Mouse (Mus musculus) ES-E14 (cell line): ENCODE results near the gene Tecpr1. TPM values are rescaled to one million over a fixed set of nuclear protein-coding genes. Genes with fewer than 3 reads are reported as not detected.

Experiments
- DNase-seq: peaks from one replicate; pipeline ENCODE4 v3.0.0-alpha.2; 2013; ENCODE audit warnings: low read depth, low spot score
- H3K27ac ChIP-seq: 2 replicates; pipeline ENCODE4 v1.5.1; 2012; ENCODE audit warnings: low read depth, mild to moderate bottlenecking, low read length, moderate library complexity, mixed read lengths; ENCODE audit not compliant: poor library complexity, insufficient read depth, severe bottlenecking
- H3K36me3 ChIP-seq: 2 replicates; pipeline ENCODE4 v1.6.1; 2012; ENCODE audit warnings: mild to moderate bottlenecking, low read length, moderate library complexity, mixed read lengths; ENCODE audit not compliant: control insufficient read depth, poor library complexity, insufficient read depth, severe bottlenecking
- H3K4me1 ChIP-seq, 2 experiments: fragments of 150-350 bp in 1 of 2; sonication (generic) in 1 of 2; 2 replicates each; pipeline ENCODE4 v1.6.1; 2012; ENCODE audit warnings: low read length in 2 of 2, mild to moderate bottlenecking in 1 of 2, mixed read lengths in 1 of 2; ENCODE audit not compliant: control insufficient read depth in 2 of 2, insufficient read depth in 2 of 2, poor library complexity in 1 of 2
- H3K4me3 ChIP-seq, 2 experiments: fragments of 150-350 bp in 1 of 2; sonication (generic) in 1 of 2; 2 replicates each; pipeline ENCODE4 v1.5.1; 2012; ENCODE audit warnings: low read length in 2 of 2, low read depth in 1 of 2, mild to moderate bottlenecking in 1 of 2, mixed read lengths in 1 of 2; ENCODE audit not compliant: insufficient read depth in 1 of 2, poor library complexity in 1 of 2, severe bottlenecking in 1 of 2
- H3K9ac ChIP-seq: 2 replicates; pipeline ENCODE4 v1.6.1; 2012; ENCODE audit warnings: low read depth, mild to moderate bottlenecking, low read length, mixed read lengths; ENCODE audit not compliant: poor library complexity, insufficient read depth, severe bottlenecking
- H3K9me3 ChIP-seq: fragments of 150-350 bp; sonication (generic); 2 replicates; pipeline ENCODE4 v1.6.1; 2012; ENCODE audit warnings: low read depth, mild to moderate bottlenecking, low read length; ENCODE audit not compliant: control insufficient read depth, insufficient read depth
- CHD2 ChIP-seq: IDR thresholded peaks from 2 replicates; pipeline ENCODE4 v1.6.1; 2014; ENCODE audit warnings: mild to moderate bottlenecking, low read depth, low read length, inconsistent platforms
- HCFC1 ChIP-seq: IDR thresholded peaks from 2 replicates; pipeline ENCODE4 v1.6.1; 2012; ENCODE audit warnings: low read length, inconsistent platforms, borderline replicate concordance; ENCODE audit not compliant: insufficient read depth
- MAFK ChIP-seq: IDR thresholded peaks from 2 replicates; pipeline ENCODE4 v1.6.1; 2014; ENCODE audit warnings: mild to moderate bottlenecking, low read depth, low read length, inconsistent platforms; ENCODE audit not compliant: insufficient read depth
- ZC3H11A ChIP-seq: IDR thresholded peaks from 2 replicates; pipeline ENCODE4 v1.6.1; 2012; ENCODE audit warnings: low read depth, mild to moderate bottlenecking, inconsistent platforms, low read length, borderline replicate concordance
- ZNF384 ChIP-seq: IDR thresholded peaks from 2 replicates; pipeline ENCODE4 v1.6.1; 2012; ENCODE audit warnings: low read depth, low read length, inconsistent platforms
- in situ Hi-C, 2 experiments: fragments of 600-800 bp; cut with MboI; formaldehyde crosslinking; loops; one replicate each; pipeline ENCODE4 v1.15.1; 2025; ENCODE audit warnings: low sequenced_read_pairs in 2 of 2, inconsistent platforms in 1 of 2; ENCODE audit not compliant: unreplicated experiment in 2 of 2
- total RNA-seq: library from RNA; depleted of rRNA; stranded (reverse); fragments of 300-350 nt; gene quantifications from 2 replicates; pipeline ENCODE4 v1.2.3, GENCODE M21; 2012

The Tecpr1 gene
- total RNA-seq, 1 experiment, result 18.3 TPM

GRCm38 (mm10) chr5:144249871-144250270 is 26.5 kb upstream of the Tecpr1 start:
- Histone ChIP-seq H3K36me3 (no peaks in the 10 kb centered on the region), H3K9me3 (no peaks in the 10 kb centered on the region), H3K27ac (no peak overlapping the region), H3K4me3 (no peak overlapping the region), H3K9ac (no peak overlapping the region), H3K4me1 (peaks cover 0 to 4% of the 10 kb centered on the region in 2 experiments; a peak in 1 of 4 replicates)
- no peak for TF ChIP-seq ZC3H11A
- TF ChIP-seq HCFC1, result no peak
- no peak for TF ChIP-seq CHD2
- no peak for TF ChIP-seq ZNF384
- no peak for TF ChIP-seq MAFK
- DNase-seq, result no peak
- in situ Hi-C loops, result no loop called here

DNA sequence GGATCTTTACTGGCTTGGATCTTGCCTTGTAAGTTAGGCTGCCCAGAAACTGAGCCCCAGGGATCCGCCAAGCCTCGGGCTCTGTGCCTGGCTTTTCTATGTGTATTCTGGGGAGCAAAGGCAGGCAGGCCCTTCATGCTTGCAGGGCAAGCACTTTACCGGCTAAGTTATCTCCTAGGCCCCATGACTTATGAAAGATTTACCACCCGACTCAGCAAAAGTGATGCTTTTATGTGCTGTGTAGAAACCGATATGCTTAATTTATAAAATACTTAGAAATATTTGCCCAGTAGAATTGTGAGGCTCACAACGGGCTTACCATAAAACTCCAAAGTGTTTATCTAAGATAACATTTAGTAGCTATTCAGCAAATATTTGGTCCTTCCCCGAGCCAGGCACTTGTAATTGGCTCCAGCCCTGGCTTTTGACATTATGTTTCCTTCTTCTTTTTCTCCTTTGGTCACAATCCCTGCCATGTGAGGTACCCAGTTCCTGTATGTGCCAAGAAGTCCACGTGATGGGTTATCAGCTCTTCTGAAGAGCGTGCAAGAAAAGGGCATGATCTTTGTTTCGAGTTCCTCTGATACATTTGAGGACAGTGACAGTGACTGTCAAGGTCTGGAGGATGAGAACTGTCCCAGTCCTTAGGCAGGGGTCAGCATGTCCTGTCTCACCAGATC is 24.6 kb upstream of the Tecpr1 start:
- no peaks in the 10 kb centered on the region for H3K36me3 ChIP-seq
- in situ Hi-C loops, result no loop called here
- H3K4me1 ChIP-seq, result no peaks in the 10 kb centered on the region; a peak in 1 of 4 replicates
- TF ChIP-seq CHD2, result no peak
- TF ChIP-seq HCFC1, result no peak
- TF ChIP-seq ZNF384, result no peak
- TF ChIP-seq ZC3H11A, result no peak
- no peak for TF ChIP-seq MAFK
- no peak overlapping the region for H3K9ac ChIP-seq
- no peaks in the 10 kb centered on the region for H3K9me3 ChIP-seq
- DNase-seq, result no peak
- H3K27ac ChIP-seq, result no peak overlapping the region
- no peak overlapping the region for H3K4me3 ChIP-seq

DNA sequence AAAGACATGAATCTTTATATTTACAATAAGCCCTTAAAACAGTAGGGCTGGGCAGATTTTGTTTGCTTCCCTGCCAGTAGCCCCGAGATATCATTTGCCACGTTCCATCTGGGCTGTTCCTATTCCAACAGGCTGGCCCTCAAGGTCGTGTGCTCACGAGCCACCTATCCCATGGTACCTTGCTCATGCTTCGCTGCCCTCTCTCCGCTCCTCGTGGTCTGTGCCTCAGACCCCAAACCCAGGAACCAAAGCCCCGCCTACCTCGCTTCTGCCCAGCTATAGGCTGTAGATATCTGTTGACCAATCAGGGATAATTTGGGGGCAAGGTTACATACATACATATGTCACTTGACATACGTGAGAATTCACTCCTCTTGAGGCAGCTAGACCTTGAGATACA is 23.9 kb upstream of the Tecpr1 start:
- no peaks in the 10 kb centered on the region for H3K9me3 ChIP-seq
- H3K36me3 ChIP-seq, result no peaks in the 10 kb centered on the region
- no peaks in the 10 kb centered on the region; a peak in 1 of 4 replicates for H3K4me1 ChIP-seq
- no peak overlapping the region for H3K9ac ChIP-seq
- no peak overlapping the region for H3K4me3 ChIP-seq
- in situ Hi-C loops, result no loop called here
- TF ChIP-seq HCFC1, result no peak
- TF ChIP-seq ZNF384, result no peak
- TF ChIP-seq CHD2, result no peak
- no peak for TF ChIP-seq ZC3H11A
- TF ChIP-seq MAFK, result no peak
- no peak for DNase-seq
- H3K27ac ChIP-seq, result no peak overlapping the region

DNA sequence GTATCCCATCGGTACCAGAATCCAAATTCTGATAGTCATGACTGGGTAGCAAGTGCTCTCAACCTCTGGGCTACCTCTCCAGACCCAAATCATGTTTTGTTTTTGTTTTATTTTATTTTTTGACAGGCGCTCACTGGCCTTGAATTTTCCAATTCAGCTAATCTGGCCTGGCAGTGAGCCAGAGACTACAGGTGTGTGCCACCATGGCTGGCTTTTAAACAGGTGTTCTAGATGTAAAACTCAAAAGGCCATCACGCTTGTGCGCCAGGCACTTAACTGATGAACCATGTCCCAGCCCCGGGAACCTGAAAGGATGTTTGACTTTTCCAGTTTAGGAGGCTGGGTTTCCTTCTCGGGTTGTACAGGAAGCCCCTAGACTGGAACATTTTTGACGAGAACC is 23.3 kb upstream of the Tecpr1 start:
- Histone ChIP-seq H3K9me3 (no peaks in the 10 kb centered on the region), H3K9ac (no peak overlapping the region), H3K4me1 (no peaks in the 10 kb centered on the region; a peak in 1 of 4 replicates), H3K36me3 (no peaks in the 10 kb centered on the region), H3K27ac (no peak overlapping the region), H3K4me3 (no peak overlapping the region)
- DNase-seq, result no peak
- TF ChIP-seq ZNF384, result no peak
- TF ChIP-seq MAFK, result no peak
- no peak for TF ChIP-seq CHD2
- TF ChIP-seq HCFC1, result no peak
- TF ChIP-seq ZC3H11A, result no peak
- in situ Hi-C loops, result no loop called here
